Mouse (Mus musculus): ENCODE data around the gene Tmem25.

The Tmem25 gene

GRCm38 (mm10) chr9:44799102-44799957 lies at the start of gene Tmem25:
Gene Tmem25, minus strand, starts transcription at chr9:44799307.
- DNase-seq (ENCODE audit: low spot score in 2 of 2): peak; percentile 60 to 68

GRCm38 (mm10) chr9:44847446-44847845 lies 48.3 kb upstream of the Tmem25 start:
- no peak for DNase-seq (ENCODE audit: low spot score in 2 of 2)

GRCm38 (mm10) chr9:44841241-44841640 lies 42.1 kb upstream of the Tmem25 start:
- peak in 1 of 2 experiments; percentile 14 for DNase-seq (ENCODE audit: low spot score in 2 of 2)

GRCm38 (mm10) chr9:44836439-44836838 lies 37.3 kb upstream of the Tmem25 start:
- peak; percentile 51 to 68 for DNase-seq (ENCODE audit: low spot score in 2 of 2)

GRCm38 (mm10) chr9:44832356-44832755 lies 33.2 kb upstream of the Tmem25 start:
- no peak for DNase-seq (ENCODE audit: low spot score in 2 of 2)

- no peak for DNase-seq (ENCODE audit: low spot score in 2 of 2)
Observed at GRCm38 (mm10) chr9:44830506-44830905, 31.4 kb upstream of the Tmem25 start.

GRCm38 (mm10) chr9:44828944-44829343 lies 29.8 kb upstream of the Tmem25 start:
- DNase-seq (ENCODE audit: low spot score in 2 of 2): no peak

GRCm38 (mm10) chr9:44826660-44827059 lies 27.6 kb upstream of the Tmem25 start:
- DNase-seq (ENCODE audit: low spot score in 2 of 2): no peak

GRCm38 (mm10) chr9:44819920-44820827 lies 21.1 kb upstream of the Tmem25 start:
- no peak for DNase-seq (ENCODE audit: low spot score in 2 of 2)

GRCm38 (mm10) chr9:44817522-44817921 lies 18.4 kb upstream of the Tmem25 start:
- DNase-seq (ENCODE audit: low spot score in 2 of 2): no peak

- no peak for DNase-seq (ENCODE audit: low spot score in 2 of 2)
Observed at GRCm38 (mm10) chr9:44814179-44814578, 15.1 kb upstream of the Tmem25 start.

- DNase-seq (ENCODE audit: low spot score in 2 of 2): no peak
Observed at GRCm38 (mm10) chr9:44810316-44810715, 11.2 kb upstream of the Tmem25 start.

- no peak for DNase-seq (ENCODE audit: low spot score in 2 of 2)
Observed at GRCm38 (mm10) chr9:44807778-44808177, 8.7 kb upstream of the Tmem25 start.

GRCm38 (mm10) chr9:44807141-44807540 lies 8.0 kb upstream of the Tmem25 start:
- DNase-seq (ENCODE audit: low spot score in 2 of 2): no peak

- no peak for DNase-seq (ENCODE audit: low spot score in 2 of 2)
Observed at GRCm38 (mm10) chr9:44805536-44805935, 6.4 kb upstream of the Tmem25 start.

- DNase-seq (ENCODE audit: low spot score in 2 of 2): no peak
Observed at GRCm38 (mm10) chr9:44804678-44805077, 5.6 kb upstream of the Tmem25 start.

- no peak for DNase-seq (ENCODE audit: low spot score in 2 of 2)
Observed at GRCm38 (mm10) chr9:44802808-44803450, 3.8 kb upstream of the Tmem25 start, which contains the start of gene Ttc36. Gene Ttc36, minus strand, starts transcription at chr9:44803072.

GRCm38 (mm10) chr9:44801669-44802068 lies 2.6 kb upstream of the Tmem25 start:
- DNase-seq (ENCODE audit: low spot score in 2 of 2): no peak

- DNase-seq (ENCODE audit: low spot score in 2 of 2): no peak
Observed at GRCm38 (mm10) chr9:44799958-44800324, 834 bp upstream of the Tmem25 start.

GRCm38 (mm10) chr9:44798298-44798697 lies 809 bp downstream of the Tmem25 start:
- DNase-seq (ENCODE audit: low spot score in 2 of 2): no peak

- DNase-seq (ENCODE audit: low spot score in 2 of 2): no peak
Observed at GRCm38 (mm10) chr9:44792842-44793241, 6.3 kb downstream of the Tmem25 start.

Data from spleen, postnatal 14 days (tissue).